Mouse (Mus musculus) ovary, postnatal 14 days (tissue): ENCODE data around the gene Tead1.

Experiments
- DNase-seq: peaks from one replicate; pipeline ENCODE4 v3.0.0; 2022; ENCODE audit warnings: low spot score

Tead1 gene

DNA sequence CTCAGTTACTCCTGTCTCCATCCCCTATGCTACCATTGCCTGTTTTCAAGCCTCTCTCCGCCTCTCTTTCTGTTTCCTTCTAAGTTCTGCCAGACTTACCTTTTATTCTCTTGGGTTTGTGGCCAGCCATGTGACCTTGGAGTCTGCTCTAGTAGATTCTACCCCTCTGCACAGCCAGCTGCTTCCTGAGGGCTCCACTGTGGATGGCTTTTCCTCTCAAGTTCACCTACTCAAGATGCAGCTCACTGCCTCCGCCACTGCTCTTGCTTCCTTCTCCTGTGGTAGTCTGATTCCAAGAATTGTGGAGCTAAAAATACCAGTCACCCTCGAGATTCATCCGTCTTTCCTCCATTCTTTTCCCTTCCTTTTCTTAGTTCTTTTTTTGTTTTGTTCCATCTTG, 140.7 kb downstream of the Tead1 start:
- no peak for DNase-seq

- no peak for DNase-seq
These were observed 143.8 kb downstream of the Tead1 start for GRCm38 (mm10) chr7:112822879-112823278.

GRCm38 (mm10) chr7:112823621-112824020, 144.5 kb downstream of the Tead1 start:
- DNase-seq: peak; percentile 43

DNA sequence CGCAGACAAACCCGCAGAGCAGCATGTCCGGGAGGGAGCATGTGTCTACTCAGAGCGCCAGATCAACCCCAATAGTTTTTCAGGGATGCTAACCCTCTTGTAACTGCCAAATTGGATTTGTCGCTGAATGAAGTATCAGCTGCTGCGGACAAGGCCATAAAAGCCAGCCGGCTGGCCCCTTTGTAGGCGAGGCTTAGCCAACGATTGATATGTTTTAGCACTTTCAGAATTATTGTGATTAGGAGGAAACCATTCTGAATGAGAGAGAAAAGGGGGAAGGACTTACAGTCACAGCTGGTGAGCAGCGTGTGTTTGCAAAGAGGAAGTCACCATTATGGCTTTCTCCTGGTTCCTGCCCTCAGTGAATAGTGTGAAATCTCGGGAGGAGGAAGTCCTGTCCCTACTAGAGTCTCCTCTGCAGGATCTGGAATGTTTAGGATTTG, 146.2 kb downstream of the Tead1 start:
- DNase-seq: no peak

DNA sequence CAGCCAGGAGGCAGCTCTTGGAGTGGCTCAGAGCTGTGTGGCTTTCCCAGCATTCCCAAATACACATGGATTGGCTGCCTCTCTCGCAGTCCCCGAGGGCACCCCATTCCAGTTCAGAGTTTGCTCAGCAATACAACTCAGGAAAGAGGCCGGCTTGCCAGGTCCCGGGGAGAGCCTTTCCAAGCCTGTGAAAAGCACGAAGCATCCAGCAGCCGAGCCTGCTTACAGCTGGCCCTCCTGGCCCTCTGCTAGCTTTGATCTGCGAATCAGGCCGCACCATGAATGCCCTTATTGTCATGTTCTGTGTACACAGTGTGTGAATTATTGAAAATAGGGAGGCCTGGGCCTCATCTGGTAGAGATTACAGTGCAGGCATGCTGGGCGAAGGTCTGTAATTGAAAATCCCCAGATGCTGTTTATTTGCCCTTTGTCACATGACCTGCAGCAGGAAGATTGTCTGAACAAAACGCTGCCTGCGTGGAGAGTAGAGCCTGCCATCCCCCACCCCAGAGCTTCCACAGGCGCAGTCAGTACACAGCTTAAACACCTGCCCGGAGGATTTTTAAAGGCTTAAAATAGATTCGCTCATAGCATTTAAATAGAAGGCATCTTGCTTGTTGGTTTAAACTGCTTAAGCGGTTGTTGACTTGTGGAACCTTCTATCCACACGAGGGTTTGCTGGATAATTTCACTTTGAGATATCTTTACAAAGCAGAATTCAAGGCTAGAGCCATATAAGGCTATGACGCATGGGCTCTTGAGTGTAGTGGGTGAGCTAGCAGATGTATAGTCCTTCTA, 147.2 kb downstream of the Tead1 start:
- DNase-seq: peak; percentile 36

DNA sequence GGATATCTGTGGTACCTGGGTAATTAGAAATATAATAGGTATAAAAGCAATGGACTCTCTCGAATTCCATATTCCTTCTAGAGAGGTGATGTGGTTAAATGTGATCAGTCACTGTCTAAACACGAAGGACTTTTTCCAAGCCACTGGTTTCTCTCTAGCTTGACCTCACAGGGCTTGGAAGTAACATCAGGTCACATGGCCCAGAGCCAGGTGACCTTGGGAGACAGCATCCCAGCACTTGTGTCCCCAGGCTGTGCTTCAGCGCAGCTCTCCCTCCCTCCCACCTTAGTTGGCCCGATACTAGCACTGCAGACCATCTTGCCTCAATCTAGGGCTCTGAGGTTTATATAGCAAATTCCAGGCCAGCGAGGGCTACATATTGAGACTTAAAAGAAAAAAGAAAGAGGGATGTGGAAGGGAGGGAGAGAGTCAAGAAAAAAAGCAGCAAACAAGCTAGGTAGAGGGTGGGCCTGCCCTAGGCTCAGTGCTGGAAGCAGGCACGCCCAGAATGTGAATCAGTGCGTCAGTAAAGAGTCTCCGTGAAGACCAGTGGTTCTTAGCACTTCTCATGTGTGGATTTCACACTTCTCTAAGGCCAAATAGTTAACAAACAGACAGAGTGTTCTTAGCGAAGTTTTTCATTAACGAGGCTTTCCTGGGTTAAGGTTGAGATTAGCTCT, 149.0 kb downstream of the Tead1 start:
- no peak for DNase-seq

DNA sequence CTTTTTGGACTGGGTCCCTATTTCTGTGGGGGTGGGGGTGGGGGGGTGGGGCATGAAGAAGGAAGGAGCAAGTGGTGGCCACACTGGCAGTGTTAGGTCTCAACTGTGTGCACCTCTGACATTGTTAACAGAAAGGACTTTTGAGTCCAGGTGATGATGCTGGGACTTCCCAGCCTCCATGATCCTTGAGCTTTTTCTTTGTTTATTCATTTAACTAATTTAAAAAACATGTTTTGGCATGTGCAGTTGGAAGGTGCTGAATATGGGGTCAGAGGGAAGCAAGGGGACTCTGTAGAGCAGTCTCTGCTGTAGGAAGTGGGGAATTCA, 149.5 kb downstream of the Tead1 start:
- no peak for DNase-seq

DNA sequence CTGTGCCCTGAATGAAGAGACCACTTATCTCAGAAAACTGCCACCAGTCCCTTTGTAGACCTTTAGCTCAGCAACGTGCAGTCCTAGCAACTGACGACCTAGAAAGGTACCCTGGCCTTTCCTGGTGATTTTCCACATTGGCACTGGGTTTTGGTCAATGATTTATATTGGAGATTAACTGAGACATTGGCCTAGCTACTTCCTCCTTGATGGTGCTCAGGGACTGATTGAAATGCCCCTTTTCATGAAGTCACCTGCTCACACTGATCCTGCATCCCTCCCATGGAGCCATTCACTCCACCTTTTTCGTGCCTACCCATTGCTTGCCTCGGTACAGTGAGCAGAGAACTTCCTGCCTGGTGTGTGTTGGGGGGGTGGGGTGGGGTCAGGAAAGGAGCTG, 151.8 kb downstream of the Tead1 start:
- DNase-seq: no peak

DNA sequence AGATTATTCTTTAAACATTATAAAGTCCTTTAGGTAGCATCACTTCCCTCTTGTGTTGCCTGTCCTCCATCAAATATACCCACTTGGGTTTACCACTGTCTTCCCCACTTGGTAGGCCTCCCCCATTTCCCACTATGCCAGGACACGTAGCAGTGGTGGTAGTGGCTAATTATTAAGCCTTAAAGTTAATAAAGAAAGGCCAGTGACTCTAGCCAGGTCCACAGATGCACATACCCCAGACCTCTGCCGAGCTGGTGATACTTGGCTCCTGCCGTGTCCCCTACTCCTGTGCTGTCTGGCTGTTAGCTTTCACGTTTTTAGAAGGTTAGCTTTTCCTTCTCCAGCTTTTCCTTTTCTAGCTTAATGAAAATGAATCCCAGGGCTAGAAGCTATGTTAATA, 152.3 kb downstream of the Tead1 start:
- DNase-seq: no peak

- no peak for DNase-seq
These were observed 154.0 kb downstream of the Tead1 start for GRCm38 (mm10) chr7:112833132-112833531.

DNA sequence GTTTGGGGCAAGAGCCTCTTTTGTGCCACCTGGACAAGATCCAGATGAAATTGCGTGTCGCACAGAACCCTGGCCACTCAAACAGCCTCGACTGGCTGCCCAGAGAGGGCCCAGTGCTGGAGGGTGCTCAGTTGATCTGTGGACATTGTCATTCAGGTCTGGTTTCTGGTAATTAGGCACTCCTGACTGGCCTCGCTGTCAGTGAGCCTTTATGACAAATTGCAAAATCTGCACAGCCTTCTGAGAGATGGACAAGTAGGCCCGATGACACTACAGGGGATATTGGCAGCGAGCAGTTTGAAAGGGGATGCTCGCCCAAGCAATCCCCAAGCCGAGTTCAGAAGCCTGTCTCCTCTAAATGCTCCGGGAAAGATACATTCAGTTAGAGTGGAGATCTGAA, 157.0 kb downstream of the Tead1 start:
- DNase-seq: no peak

DNA sequence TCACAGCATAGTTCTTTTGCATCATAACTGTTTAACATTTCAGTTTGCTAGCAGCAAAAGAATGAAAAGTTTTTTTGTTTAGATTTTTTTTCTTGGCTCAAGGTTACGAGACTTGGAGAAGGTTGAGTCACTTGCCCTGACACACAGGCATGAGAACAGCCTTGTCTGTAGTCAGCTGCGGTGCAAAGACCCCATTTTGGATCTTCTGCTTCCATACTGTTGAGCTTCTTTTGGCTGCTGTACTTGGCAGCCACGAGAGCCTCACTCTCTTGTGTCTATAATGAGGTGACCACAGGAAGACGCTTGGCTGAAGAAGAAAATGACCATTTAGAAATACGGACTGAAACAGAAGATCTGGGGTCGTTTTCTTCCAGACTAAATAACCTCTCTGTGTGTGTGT, 159.0 kb downstream of the Tead1 start:
- DNase-seq: no peak

DNA sequence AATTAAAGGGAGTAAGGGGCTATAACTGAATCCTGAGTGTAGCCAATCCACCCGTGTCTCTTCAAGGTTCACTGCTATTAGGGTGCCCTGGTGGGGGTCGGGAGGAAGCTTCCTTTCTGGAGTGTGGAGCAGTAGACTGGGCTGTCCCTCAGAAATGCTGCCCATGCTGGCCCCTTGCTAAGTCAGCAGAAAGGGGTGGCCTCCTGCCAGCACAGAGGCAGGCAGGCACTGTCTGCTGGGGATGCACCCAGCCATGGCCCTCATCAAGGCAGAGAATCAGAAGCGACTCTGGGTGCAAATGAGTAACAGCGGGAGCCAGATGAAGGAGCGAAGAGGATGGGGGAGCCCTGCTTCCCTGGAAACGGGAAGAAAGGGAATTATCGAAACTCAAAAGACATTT, 161.2 kb downstream of the Tead1 start:
- DNase-seq: no peak

- no peak for DNase-seq
These were observed 161.8 kb downstream of the Tead1 start for GRCm38 (mm10) chr7:112840890-112841289.

GRCm38 (mm10) chr7:112841484-112841883, 162.4 kb downstream of the Tead1 start:
- no peak for DNase-seq

DNA sequence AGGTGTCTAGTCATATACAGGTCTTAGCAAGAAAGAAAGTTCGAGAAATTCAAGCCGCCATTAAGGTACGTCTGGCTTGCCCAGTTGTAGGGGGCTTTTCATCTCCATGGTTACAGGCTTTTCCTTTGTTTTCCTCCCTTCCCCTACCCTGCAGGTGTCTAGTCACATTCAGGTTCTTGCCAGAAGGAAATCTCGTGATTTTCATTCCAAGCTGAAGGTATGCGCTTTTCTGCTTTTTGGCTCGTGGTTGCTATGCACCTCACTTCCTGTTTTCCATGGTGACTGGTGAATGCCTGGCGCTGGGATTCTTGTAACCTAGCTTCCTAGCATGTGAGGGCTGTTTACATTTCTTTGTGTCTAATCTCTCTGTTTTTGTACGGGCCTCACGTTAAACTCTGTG, 162.8 kb downstream of the Tead1 start:
- DNase-seq: no peak

GRCm38 (mm10) chr7:112851281-112851744, 172.2 kb downstream of the Tead1 start:
- DNase-seq: no peak

DNA sequence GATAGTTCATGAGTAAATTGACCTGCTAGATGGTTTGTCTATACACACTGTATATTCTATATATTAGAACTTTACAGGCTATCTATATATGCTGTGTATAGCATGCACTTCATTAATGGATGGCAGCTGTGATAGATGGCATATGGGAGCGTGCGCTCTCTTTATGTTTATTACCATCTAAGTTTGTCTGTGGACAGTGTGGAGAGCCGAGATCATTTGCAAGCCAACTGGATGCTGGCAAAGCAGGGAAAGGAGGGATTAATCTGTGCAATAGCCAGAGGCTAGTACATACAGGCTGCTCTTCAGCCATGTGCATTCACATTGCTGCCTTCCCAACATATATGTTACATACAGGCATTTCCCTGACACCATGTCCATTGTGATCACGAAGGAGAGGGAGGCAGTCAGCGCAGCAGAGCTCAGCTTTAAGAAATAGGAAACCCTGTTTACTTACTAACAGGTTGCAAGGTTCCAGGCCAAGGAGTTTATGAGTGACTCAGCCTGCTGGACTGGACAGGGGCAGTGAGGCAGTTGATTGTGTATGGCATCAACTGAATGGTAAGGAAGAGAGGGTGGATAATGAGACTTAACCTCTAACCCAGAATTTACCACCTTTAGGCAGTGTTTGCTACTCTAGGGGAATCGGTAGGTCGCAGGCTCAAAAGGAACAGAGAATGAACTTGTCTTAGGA, 173.2 kb downstream of the Tead1 start:
- DNase-seq: no peak

DNA sequence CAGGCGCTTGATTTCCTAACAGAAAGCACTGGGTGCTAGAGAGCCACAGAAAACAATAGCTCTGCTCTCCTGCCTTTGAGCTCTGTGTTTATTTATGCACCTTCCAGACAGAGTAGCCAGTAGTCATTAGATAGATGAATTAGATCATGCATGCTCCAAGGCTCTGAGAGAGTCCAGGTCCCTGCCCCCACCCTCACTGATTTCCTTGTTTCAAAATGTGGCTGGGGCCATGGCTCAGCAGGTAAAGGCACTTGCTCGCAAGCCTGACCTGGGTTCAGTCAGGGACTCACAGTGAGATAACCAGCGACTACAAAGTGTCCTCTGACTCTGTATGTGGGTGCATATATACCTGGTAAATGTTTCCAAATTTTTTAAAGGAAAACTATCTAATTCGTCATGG, 174.7 kb downstream of the Tead1 start:
- no peak for DNase-seq

DNA sequence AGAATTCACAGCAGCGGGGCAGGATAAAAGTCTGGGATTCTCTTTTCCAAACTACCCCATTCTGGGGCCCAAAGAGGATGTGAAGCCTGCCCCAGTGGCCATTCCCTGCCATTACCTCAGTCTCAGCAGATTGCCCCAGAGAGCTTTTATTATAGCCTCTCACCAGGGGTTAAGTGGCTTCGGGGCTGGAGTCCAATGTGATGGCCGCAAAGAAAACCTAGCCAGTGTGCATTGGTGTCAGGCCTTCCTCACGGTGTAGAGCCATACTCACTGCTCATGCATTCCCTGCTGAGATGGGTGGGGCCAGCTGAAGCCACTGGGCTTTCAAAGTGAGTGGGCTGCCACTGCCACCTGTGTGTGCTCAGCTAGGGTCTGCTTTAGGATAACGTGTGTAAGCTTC, 175.4 kb downstream of the Tead1 start:
- no peak for DNase-seq

GRCm38 (mm10) chr7:112855419-112855818, 176.3 kb downstream of the Tead1 start:
- DNase-seq: no peak

GRCm38 (mm10) chr7:112856121-112856571, 177.0 kb downstream of the Tead1 start:
- no peak for DNase-seq

- DNase-seq: no peak
These were observed 177.5 kb downstream of the Tead1 start for GRCm38 (mm10) chr7:112856583-112856982.
